Mouse (Mus musculus): Measurements from ENCODE around the gene C1qtnf5. TPM values are rescaled to one million over a fixed set of nuclear protein-coding genes. Genes with fewer than 3 reads are reported as not detected.

C1qtnf5 gene
- polyA plus RNA-seq, 1 experiment: 3.6 TPM

GRCm38 (mm10) chr9:44075276-44075995, 31.6 kb upstream of the C1qtnf5 start:
- Histone ChIP-seq H3K27ac (replicated peaks; ENCODE audit: low read depth, low read length) (no peak overlapping the region), H3K4me3 (ENCODE audit: insufficient read depth, low read depth, low read length) (no peak overlapping the region), H3K4me1 (ENCODE audit: control insufficient read depth, insufficient read depth, insufficient read length, low read length) (no peaks in the 10 kb centered on the region; the same call in 1 of the 2 replicates)

- H3K27ac ChIP-seq (replicated peaks; ENCODE audit: low read depth, low read length): no peak overlapping the region
- no peaks in the 10 kb centered on the region; the same call in 1 of the 2 replicates for H3K4me1 ChIP-seq (ENCODE audit: control insufficient read depth, insufficient read depth, insufficient read length, low read length)
- H3K4me3 ChIP-seq (ENCODE audit: insufficient read depth, low read depth, low read length): no peak overlapping the region
Measured at GRCm38 (mm10) chr9:44075996-44076763, 30.9 kb upstream of the C1qtnf5 start.

- Histone ChIP-seq H3K4me3 (ENCODE audit: insufficient read depth, low read depth, low read length) (no peak overlapping the region), H3K4me1 (ENCODE audit: control insufficient read depth, insufficient read depth, insufficient read length, low read length) (no peaks in the 10 kb centered on the region; the same call in 1 of the 2 replicates), H3K27ac (replicated peaks; ENCODE audit: low read depth, low read length) (no peak overlapping the region)
Measured at GRCm38 (mm10) chr9:44076764-44077120, 30.3 kb upstream of the C1qtnf5 start.

DNA sequence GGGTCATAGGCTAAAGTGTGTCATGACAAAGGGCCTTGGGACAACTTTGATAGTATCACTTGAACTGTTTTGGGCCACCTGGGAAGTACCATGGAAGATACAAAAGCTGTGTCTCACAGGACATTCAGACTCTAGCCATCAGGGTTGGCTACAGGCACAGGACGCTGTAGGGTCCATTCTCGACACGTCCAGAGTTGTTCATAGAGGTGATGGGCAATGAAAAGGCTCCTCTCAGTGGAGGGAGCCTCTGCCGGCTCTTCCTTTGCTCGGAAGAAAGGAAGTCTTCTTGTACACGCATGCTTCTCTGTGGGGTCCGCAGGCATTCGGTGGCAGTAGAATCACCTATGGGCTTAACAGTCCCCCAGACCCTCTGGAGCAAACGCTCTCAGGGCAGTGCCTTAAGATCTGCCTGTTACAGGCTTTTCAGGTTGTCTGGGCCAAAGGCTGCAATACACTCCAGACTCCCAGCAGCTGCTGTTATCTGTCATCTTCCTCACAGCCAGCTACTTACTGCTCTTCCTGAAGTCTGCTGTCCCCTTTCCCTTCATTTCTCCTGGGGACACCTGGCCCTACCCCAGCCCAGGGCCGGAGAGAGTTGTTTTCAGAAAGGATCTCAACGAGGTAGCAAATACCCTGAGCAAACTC, 29.7 kb upstream of the C1qtnf5 start:
- no peak overlapping the region for H3K27ac ChIP-seq (replicated peaks; ENCODE audit: low read depth, low read length)

GRCm38 (mm10) chr9:44078136-44078797, 28.8 kb upstream of the C1qtnf5 start:
- Histone ChIP-seq H3K4me1 (ENCODE audit: control insufficient read depth, insufficient read depth, insufficient read length, low read length) (no peaks in the 10 kb centered on the region; the same call in 1 of the 2 replicates), H3K27ac (replicated peaks; ENCODE audit: low read depth, low read length) (no peak overlapping the region), H3K4me3 (ENCODE audit: insufficient read depth, low read depth, low read length) (no peak overlapping the region)

More for the DNA sequence above, 29.7 kb upstream of the C1qtnf5 start:
- Histone ChIP-seq H3K4me3 (ENCODE audit: insufficient read depth, low read depth, low read length) (no peak overlapping the region), H3K4me1 (ENCODE audit: control insufficient read depth, insufficient read depth, insufficient read length, low read length) (no peaks in the 10 kb centered on the region; the same call in 1 of the 2 replicates)

- no peaks in the 10 kb centered on the region; the same call in 1 of the 2 replicates for H3K4me1 ChIP-seq (ENCODE audit: control insufficient read depth, insufficient read depth, insufficient read length, low read length)
- no peak overlapping the region for H3K27ac ChIP-seq (replicated peaks; ENCODE audit: low read depth, low read length)
- no peak overlapping the region for H3K4me3 ChIP-seq (ENCODE audit: insufficient read depth, low read depth, low read length)
Measured at GRCm38 (mm10) chr9:44078955-44079756, 27.9 kb upstream of the C1qtnf5 start.

DNA sequence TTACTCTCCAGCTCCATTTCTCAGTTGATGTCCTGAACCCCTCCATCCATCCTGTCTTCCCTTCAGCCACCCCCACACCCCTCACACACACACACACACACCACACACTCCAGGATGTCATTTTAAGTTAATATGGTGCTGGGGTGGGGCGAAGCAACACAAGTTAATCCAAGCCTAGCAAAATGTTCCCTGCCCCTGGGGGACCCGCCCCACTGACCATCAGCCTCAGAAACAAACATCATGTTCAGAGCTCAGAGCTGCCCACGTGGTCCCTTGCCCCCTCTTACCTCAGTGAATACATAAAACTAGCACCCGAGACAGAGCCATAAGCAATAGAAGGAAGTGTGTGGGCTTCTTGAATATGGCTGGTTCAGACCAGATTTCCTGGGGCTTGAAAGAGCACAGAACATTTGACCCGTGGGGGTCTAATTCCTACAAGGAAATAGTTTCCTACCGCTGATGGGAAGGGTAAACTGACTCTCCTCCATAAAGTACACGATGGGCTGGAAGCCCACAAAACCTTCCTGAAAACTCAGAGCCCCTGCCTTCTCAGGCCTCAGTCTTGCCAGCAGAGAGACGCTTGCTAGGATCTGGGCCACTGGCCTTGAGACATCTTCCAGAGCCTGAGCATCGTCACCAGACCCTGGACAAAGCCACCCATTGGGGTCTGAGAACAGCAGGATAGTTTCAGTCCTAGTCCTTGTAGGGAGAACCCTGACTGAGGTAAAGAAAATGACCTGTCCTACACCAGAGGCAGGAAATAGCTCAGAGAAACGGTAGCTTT, 26.9 kb upstream of the C1qtnf5 start:
- H3K27ac ChIP-seq (replicated peaks; ENCODE audit: low read depth, low read length): no peak overlapping the region
- H3K4me3 ChIP-seq (ENCODE audit: insufficient read depth, low read depth, low read length): no peak overlapping the region
- H3K4me1 ChIP-seq (ENCODE audit: control insufficient read depth, insufficient read depth, insufficient read length, low read length): peaks cover 3% of the 10 kb centered on the region

- Histone ChIP-seq H3K27ac (replicated peaks; ENCODE audit: low read depth, low read length) (no peak overlapping the region), H3K4me1 (ENCODE audit: control insufficient read depth, insufficient read depth, insufficient read length, low read length) (peaks cover 3% of the 10 kb centered on the region), H3K4me3 (ENCODE audit: insufficient read depth, low read depth, low read length) (no peak overlapping the region)
Measured at GRCm38 (mm10) chr9:44080953-44081352, 26.1 kb upstream of the C1qtnf5 start.

GRCm38 (mm10) chr9:44081581-44081980, 25.5 kb upstream of the C1qtnf5 start:
- peaks cover 3% of the 10 kb centered on the region for H3K4me1 ChIP-seq (ENCODE audit: control insufficient read depth, insufficient read depth, insufficient read length, low read length)
- no peak overlapping the region for H3K27ac ChIP-seq (replicated peaks; ENCODE audit: low read depth, low read length)
- H3K4me3 ChIP-seq (ENCODE audit: insufficient read depth, low read depth, low read length): no peak overlapping the region

DNA sequence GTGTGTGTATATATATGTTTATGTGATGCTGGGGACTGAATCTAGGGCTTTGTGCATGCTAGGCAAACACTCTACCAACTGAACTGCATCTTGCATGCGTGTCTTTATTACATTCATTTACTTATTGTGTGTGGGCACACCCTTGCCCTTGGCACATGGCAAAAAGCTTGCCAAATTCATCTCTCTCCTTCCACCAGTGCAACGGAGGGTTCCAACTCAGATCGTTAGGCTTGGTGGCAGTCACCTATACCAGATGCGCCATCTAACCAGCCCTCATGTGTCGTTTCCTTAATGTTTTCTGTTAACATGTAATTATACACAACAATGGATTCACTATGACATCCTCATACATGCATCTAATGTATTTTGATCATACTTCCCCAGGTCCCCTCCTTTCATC, 24.8 kb upstream of the C1qtnf5 start:
- Histone ChIP-seq H3K27ac (replicated peaks; ENCODE audit: low read depth, low read length) (no peak overlapping the region), H3K4me1 (ENCODE audit: control insufficient read depth, insufficient read depth, insufficient read length, low read length) (peaks cover 3% of the 10 kb centered on the region), H3K4me3 (ENCODE audit: insufficient read depth, low read depth, low read length) (no peak overlapping the region)

DNA sequence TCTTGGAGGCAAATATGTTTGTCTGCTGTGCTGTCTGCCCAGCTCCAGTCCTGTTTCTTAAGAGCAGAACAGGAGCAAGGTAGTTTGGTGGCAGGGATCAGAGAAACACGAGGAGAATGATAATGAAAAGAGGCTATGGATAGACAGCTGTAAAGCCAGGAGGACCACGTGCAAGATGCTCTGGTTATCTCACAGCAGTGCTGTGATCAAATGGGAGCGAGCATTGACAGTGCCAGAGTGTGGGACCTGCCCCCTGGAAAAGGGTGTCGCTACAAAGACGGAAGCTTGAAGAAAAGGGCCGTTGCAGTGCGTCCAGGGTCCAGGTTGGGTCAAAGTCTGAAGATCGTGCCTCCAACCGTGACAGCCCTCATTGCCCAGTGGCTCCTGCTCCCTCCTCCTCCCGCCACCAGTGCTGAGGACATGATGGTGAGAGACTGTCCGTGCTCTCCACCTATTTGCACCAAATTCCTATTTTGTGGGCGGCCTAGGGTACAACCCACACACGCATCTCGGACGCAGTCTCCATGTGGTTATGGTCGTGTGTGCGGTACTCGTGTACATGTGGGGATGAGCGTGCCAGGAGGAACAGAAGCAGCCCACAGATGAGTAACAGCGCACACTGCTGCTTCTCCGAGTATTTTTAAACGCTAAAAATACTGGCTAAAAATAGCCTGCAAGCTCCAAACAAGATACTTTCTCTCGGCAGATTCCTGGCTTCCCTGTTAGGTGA, 23.5 kb upstream of the C1qtnf5 start:
- Histone ChIP-seq H3K4me3 (ENCODE audit: insufficient read depth, low read depth, low read length) (peak overlapping the region; percentile 54; the same call in 1 of the 2 replicates), H3K4me1 (ENCODE audit: control insufficient read depth, insufficient read depth, insufficient read length, low read length) (peaks cover 7% of the 10 kb centered on the region), H3K27ac (replicated peaks; ENCODE audit: low read depth, low read length) (no peak overlapping the region)

GRCm38 (mm10) chr9:44084236-44084635, 22.8 kb upstream of the C1qtnf5 start:
- Histone ChIP-seq H3K27ac (replicated peaks; ENCODE audit: low read depth, low read length) (0 out of 2 replicates have a peak overlapping the region, but pooled peaks have one; percentile 13), H3K4me3 (ENCODE audit: insufficient read depth, low read depth, low read length) (peak overlapping the region; percentile 54), H3K4me1 (ENCODE audit: control insufficient read depth, insufficient read depth, insufficient read length, low read length) (peaks cover 11% of the 10 kb centered on the region)

GRCm38 (mm10) chr9:44084659-44085229, 22.3 kb upstream of the C1qtnf5 start:
- Histone ChIP-seq H3K4me1 (ENCODE audit: control insufficient read depth, insufficient read depth, insufficient read length, low read length) (peaks cover 13% of the 10 kb centered on the region), H3K4me3 (ENCODE audit: insufficient read depth, low read depth, low read length) (peak overlapping the region; percentile 87), H3K27ac (replicated peaks; ENCODE audit: low read depth, low read length) (peak overlapping the region; percentile 66)
